Mouse (Mus musculus) c-Kit-negative CD71-positive TER-119-positive erythroid progenitor cells, embryonic 14.5 days (primary cell): Measurements from ENCODE around the gene Arntl.

Experiments used
- DNase-seq: peaks from one replicate; pipeline ENCODE4 v3.0.0-alpha.2; 2013; ENCODE audit warnings: low read depth, low spot score

The Arntl gene

DNA sequence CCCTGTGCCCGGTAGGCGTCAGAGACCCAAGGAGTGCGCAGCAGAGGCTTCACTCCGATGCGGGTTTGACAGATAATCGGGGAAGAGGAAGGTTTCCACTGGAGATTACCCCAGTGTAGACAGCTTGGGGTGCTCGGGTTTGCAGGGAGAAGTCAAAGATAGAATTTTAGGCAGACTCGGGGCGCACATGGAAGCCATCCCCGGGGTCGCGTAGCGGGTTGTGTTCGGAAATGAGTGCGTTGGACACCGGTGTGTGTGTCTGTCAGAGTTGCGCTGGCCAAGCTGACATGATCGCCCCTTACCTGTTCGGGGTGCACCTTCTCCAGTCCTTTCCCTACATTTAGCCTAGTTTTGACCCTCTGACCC, 1.1 kb downstream of the Arntl start:
- no peak for DNase-seq

DNA sequence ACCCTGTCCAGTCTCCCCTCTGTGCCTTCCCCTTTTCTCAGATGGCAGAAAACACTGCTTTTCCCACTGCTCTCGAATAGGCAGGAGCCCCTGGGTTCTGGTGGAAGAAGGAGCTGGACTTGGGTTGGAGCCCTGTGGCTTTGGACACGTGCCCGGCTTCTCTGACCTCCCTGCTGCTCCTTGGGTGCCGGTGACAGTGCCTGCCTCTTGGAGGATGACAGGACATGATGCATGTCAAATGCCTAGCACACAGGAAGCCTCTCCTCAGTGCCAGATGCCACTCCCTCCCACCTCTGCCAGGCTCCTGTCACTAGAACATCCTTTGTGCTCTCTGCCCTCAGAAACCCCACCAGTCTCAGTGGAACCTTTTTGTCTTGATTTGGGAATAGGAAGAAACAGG, 3.2 kb downstream of the Arntl start:
- no peak for DNase-seq

DNA sequence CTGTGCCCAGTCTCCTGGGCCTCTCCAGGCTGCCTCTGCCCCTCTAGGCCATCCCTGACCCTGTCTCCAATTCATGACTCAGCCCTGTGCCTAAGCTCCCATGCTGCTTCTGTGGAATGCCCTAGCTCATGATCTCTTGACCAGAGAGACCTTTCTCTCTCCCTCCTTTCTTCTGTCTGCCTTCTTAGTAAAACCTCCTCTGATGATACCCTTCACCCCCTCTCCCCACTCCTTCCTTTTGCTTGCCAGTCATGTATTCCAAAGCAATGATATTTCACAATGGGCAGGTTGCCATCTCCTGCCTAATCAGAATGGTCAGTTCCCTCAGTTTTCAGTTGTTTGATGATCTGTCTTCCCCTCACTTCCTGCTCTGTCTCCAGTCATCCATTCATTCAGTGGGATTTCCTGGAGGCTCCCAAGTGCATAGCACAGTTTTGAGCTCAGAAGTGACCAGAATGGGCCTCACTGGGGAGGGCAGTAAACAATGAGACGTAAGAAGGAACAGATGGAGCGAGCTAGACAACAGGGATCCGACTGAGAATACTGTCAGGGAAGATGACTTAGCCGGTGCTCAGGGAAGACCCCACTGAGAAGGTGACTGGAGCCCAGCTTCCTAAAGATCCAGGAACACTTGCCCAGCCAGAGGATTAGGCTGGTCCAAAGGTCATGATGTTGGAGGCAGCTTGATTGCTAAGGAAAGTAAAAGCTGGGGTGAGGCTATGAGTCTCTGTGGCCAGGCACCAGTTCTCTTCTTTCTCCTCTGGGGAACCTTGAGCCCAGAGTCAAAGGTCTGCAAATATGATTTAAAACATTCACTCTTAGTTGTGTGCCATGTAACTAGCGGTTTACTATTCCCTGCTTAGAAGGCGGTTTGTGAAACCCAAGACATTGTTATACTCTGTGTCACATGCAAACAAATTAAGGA, 7.2 kb downstream of the Arntl start:
- no peak for DNase-seq

DNA sequence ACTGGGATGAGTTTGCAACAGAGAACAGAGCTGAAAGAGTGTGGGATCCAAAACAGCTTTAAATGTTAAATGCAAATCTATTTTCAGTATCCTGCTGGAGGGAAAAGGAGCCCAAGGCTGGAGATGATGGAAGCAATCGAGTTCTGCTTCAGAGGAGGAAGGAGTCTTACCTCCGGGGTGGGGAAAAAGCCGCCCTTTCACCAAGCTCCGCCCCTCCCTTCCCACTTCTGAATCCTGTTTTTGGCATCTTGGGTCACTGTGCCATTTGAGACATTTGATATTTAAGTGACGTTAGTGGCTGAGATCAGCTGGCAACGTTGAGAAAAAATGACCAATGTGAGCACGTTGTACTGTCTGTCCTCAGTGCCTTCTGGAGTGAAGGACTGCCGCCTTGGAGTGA, 8.9 kb downstream of the Arntl start:
- DNase-seq: no peak

DNA sequence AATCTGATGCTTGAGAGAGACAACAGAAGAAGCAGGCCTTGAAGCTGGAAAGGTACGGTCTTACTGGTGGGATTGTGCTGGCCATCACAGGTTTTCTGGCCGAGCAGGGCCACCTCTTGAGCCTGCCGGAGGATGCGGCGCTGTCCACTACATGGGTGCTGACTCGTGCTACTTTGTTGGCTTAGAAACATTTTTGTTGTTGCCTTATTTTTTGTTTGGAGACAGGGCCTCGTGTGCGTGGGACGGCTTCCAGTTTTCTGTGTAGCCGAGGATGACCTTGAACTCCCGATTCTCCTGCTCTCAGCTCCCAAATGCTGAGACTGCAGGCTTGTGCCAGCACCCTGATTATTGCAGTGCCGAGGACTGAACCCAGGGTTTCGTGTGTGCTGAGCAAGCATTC, 12.2 kb downstream of the Arntl start:
- DNase-seq: no peak

DNA sequence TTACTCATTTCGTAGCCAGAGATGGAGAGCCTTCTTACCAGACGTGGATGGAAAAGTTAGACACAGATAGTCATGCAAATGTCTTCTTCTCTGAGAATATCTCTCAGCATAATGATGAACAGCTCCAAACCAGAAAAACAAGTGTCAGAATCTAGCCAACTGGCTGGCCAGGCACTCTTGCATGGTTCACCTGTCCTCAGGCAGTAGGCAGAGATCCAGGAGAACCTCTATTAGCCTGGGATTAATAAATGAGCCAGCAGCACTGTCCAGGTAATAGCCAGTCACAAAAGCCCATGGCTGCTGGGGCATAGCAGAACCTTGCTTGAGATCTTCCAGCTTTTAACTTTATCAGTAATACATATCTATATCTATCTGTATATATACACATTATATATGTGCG, 12.6 kb downstream of the Arntl start:
- DNase-seq: no peak

DNA sequence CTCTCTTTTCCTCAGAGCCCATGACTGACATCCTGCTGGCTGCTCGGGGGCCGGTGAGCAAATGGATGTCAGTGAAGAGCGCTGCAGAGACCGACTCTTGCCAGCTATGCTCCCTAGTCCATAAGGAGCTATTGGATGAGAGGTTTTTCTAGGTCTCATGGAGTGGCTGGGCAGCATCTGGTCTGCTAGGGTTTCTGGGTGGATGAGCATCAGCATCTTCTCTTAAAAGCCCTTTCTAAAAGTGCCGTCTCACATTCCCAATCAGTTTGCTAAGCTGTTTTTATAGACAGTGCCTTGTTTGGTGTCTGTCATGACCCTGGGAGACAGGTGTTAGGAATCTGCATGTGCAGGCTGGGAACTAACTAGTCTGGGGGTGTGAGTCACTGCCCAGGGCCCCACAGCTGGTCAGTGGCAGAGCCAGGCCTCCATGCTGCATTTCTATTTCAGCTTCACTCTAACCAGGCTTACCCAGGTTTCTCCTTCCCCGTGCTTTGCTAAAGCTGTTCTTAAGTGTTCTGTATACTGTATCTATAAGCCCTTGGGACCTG, 13.5 kb downstream of the Arntl start:
- no peak for DNase-seq

DNA sequence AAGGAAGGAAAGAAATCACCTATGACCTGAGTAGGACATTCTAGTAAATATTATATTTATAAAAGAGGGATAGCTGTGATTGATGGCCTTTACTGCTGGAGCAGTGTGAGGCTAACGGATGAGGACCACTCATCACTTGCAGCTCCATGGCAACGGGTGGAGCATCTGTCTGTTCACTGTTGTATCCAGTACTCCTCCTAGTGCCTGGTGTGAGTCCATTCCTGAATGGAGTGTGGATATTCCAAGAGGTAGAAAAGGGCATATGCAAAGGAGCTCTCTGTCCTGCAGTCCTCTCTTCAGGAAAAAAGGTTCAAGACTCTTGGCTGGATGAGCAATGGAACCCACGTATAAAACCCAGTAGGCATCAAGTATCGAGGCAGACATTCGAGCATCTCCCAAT, 15.6 kb downstream of the Arntl start:
- no peak for DNase-seq

DNA sequence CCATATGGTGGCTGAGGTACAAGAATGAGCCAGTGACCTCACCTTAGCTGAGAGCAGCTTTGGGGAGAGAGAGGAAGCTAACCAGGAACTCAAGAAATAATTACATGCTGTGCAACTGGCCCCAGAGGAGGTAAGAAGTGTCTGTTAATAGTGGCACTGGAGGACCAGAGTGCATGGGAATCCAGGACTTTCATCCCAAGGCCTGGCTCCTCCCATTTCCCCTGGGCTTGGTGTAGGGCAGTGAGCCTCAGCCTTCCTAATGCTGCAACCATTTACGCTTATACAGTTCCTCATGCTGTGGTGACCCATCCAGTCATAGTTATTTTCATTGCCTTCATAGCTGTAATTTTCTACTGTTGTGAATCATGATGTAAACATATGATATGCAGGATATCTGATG, 17.4 kb downstream of the Arntl start:
- DNase-seq: no peak

DNA sequence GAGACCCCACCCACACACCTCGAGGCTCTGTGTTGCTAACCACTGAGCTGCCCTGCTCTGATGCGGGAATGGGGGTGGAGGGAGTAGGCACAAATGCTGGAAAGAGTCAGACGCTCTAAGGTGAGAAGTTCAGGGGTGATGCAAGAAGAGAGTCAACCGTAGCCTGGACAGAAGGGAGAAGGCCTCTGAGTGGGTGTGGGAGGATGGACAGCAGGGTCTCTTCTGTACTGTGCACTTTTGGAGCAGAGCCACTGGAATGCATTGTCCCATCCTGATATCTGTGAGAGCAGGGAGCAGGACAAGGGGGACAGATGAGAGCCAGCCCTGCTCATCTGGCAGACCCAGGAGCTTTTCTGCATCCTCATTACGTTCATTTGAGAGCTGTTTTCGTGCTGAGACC, 21.2 kb downstream of the Arntl start:
- DNase-seq: no peak

DNA sequence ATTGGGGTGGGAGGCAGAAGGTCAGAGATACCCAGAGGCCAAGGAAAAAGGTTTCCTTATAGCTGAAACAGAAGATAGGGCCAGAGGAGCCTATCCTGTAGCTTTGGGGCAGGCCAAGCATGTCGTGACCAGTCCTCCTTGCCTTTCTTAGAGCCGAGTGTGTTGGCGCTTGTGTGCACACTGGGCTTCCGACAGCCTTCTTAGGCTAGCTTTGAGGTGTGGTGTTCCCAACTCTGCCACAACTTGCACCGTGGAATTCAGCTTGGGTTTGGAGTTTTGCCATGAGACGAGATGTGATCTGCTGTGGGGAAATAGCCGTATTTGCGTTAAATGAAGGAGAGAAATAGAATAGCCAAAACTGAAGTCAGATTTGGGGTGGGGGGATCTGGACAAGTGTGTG, 28.9 kb downstream of the Arntl start:
- no peak for DNase-seq

DNA sequence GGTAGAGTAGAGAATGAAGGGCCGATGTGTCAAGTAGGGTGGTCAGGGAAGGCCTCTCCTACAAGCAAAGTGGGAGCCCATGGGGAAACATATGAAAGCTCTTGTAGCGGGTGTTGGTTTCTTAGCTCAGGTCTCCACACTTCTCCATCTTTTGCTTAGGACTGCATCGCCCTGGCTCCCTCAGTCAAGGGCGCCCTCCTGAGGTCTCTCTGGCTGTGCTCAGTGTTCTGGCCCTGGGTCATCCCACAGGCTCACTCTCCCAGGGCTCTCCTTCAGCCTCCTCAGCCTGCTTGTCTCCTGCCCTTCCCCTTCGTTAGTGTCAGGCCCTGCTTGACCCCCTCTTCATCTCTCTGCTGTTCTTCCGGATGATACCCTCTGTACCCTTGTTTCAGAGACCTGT, 31.1 kb downstream of the Arntl start:
- DNase-seq: no peak

DNA sequence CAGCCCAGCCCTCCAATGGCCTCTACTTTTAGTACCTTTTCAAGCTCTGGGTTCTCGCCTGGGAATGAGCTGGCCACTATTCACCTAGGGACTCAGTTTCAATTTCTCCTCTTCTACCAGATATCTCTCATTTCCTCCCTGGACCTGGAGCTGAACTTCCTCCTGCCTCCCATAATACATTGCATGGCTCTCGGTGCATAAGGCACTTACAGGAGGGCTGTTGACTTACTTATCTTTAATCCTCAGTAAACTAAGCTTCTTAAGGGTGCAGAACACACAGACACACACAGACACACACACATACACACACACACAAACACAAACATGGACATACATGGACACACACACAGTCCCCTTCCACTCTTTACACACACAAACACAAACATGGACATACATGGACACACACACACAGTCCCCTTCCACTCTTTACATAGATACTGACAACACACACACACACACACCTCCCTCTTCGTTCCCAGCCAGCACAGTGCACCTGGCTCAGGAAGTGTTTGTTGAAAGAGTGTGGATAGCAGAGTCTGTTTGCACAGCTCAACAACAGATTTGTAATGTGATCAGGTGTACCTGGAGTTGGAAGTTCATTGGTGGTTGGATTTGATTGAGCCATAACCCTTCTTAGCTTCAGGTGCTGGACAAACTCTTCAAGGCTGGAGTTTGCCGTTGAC, 32.3 kb downstream of the Arntl start:
- no peak for DNase-seq

DNA sequence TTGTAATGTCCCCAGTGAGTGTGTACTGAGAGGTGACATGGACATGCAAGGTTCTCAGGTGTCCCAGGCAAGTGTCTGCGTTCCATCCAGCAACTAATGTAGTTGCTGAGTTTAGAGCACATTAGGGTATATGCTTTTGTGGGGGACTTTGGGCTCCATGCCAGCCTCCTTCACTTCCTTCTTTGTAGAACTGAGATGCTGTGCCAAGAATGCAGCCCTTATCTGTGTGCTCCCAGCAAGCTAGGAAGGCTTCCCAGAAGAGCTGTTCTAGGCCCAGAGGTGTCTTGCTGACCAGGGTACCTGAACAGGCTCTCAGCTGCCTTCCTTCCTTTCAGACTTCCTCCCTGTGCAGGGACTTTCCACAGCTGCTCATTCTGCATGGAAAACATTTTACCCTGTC, 33.2 kb downstream of the Arntl start:
- no peak for DNase-seq

DNA sequence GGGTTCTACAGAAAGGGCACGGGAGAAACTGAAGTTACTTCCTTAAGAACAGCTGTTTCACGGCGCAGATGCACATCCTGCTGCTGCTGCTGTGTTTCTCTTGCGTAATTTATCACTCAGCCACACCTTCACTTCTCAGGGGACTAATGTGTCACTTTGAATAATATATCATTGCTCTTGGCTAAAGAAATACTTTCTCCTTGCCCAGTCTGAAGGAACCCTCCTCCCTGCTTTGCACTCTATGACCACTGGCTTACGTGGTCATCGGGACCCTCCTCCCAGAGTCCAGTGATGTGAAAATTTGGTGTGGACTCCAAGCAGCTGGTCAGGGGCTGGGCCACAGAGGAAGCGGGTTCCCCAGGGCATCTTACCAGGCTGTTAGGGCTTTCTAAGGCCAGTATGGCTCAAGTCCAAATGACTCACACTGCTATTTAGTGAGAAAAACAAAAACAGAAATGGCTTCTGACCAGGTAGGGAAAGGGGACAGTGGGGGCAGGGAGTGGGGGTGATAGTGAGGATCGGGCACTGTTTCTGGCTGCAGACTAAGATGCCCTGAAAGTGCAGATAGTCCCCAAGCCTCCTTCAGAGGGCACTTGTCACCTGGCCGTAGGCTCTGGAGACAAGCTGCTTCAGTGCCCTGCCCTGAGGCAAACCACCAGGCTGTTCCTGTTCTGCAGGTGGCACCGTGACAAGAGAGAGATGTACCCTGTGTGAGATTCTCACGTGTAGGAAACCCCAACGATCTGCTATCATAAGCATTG, 34.8 kb downstream of the Arntl start:
- DNase-seq: no peak

DNA sequence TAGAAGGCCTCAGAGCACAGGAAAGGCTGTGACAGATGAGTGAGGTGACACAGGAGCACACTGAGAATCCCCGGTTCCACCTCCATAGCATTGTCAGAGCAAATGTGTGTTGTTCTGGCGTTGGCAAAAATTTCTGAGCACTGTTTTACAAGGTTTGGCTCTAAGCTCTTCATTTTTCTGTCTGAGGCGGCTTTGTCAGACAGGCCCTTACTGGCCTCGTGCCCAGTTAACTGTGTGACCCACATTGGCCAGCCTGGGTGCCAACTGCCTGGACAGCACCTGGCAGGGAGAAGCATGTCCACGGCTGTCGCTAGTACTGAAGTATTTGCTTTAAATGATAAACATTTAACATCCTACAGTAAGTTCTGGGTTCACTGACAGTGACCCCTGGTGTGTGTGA, 35.4 kb downstream of the Arntl start:
- no peak for DNase-seq

DNA sequence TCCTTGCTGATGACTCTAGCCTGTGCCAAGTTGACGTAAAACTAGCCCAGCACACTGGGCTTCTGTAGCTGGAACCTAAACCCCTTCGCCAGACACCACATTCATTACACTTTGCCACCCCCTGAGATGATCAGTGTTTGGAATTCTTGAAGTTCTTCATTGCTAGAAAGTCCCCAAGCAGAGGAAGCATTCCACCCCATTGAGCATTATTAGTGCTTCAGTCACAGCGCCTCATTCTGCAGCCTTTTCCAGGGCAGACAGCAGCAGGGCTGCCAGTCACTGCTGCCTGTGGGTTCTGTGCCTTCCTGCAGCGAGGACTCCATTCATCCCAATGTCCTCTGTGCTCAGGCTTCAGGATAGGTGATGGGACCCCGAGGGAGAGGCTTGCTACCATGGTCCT, 37.9 kb downstream of the Arntl start:
- no peak for DNase-seq

DNA sequence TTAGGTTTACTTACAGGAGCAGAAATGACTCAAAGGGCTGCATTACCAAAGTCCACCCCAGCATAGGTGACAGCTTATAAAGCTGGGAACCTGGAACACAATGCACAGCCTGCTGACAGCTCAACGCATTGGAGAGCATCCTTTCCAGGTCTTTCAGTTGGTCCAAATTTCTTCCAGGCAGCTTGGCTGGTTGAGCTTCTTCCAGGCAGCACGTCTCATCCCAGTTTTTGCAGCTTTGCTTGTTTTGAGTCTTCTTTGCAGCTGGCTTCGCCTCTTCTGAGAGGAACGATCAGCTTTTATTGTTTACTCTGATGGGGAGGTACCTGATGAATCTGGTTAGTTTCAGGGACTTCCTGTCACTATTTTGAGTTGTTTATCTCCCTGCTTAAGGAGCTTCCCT, 39.2 kb downstream of the Arntl start:
- DNase-seq: no peak

DNA sequence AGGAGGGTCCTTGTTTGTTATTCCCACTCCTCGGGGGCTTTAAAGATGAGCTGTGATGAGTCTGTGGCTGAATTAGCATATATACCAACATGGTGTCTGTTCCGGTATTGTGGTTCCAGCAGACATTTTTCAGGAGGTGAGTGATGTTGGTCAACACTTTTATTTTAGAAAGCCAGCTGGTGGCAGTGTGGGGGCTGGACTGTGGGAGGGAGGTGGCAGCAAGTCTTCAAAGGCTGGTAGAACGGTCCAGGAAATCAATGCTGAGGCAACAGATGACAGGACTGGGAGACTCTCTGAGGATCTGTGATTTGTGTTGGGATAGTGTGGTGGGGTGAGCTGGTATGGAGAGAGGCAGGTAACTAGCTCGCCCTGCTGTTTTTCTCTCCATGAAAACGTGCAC, 39.9 kb downstream of the Arntl start:
- no peak for DNase-seq

DNA sequence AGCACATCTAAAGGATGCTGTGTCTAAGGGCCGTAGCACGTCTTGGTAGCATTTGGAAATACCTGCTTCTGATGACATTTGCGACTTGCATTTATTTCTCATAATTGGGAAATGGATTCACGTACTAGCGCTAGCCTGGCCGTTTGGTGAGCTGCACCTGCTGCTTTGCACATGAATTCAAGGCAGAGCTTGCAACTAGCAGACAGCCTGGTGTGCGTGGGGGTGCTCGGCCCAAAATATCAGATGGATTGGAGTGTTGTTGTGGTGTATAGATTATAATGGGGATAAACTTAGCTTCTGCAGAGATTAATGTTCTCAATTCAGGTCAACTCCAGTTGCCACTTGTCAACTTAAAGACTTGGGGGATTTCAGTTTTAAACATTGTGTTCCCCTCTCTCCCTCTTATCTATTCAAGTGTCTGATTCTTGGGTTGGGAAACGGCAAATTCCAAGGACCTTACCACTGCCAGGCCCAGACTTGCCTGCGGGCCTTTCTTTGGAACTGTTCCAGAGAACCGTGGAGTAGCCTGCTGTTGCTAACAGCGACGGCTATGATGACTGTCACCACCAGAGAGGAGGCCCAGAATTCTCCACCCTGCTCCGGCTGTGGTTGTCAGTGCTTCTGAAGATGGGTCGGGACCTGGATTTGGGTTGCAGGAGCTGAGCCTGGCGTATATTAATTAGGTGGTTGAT, 42.0 kb downstream of the Arntl start:
- DNase-seq: no peak

DNA sequence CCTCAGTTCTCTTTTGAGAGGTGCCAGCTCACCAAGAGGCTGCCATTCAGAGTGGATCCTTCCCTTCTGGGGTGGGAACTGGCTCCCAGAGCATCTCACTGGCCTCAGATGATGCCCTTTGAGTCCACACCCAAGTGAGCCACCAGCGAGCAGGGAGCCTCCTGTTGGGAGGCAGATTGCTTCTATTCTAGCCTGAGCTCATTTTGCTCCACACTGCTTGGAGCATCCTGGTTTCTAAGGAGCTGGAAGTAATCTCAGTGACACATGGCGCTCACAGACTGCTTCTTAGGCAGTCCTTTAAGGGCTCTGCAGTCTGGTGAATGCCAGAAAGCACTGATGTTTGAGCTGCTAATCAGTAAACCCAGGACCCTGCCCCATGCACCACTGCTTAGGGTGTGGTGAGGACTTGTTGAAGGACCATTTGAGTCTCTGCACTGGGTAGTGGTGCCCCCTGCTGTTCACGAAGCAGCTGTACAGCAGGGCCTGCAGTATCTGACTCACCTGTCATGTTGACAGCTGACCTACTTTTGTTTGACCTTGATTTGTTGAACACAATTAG, 43.2 kb downstream of the Arntl start:
- DNase-seq: no peak
